Mouse (Mus musculus) embryonic facial prominence, embryonic 10.5 days (tissue): ENCODE data around the gene Gabrb1. TPM values are rescaled to one million over a fixed set of nuclear protein-coding genes. Genes with fewer than 3 reads are reported as not detected.

Source experiments
- DNase-seq: peaks from one replicate; pipeline ENCODE4 v3.0.0-alpha.2; 2017; ENCODE audit warnings: low spot score
- H3K27ac ChIP-seq: fragments of 300-500 bp; sonication (generic); replicated peaks from 2 replicates; pipeline ENCODE4 v1.5.1; 2016; ENCODE audit warnings: mild to moderate bottlenecking
- H3K27me3 ChIP-seq: fragments of 300-500 bp; sonication (generic); replicated peaks from 2 replicates; pipeline ENCODE4 v1.6.1; 2016; ENCODE audit warnings: low read depth, mild to moderate bottlenecking; ENCODE audit not compliant: poor library complexity, severe bottlenecking
- H3K36me3 ChIP-seq: fragments of 300-500 bp; sonication (generic); replicated peaks from 2 replicates; pipeline ENCODE4 v1.6.1; 2016; ENCODE audit warnings: mild to moderate bottlenecking, moderate library complexity
- H3K4me1 ChIP-seq: fragments of 300-500 bp; sonication (generic); 2 replicates; pipeline ENCODE4 v1.6.1; 2016
- H3K4me3 ChIP-seq: fragments of 300-500 bp; sonication (generic); 2 replicates; pipeline ENCODE4 v1.5.1; 2016; ENCODE audit warnings: mild to moderate bottlenecking, moderate library complexity
- H3K9me3 ChIP-seq: fragments of 300-500 bp; sonication (generic); 2 replicates; pipeline ENCODE4 v1.6.1; 2016; ENCODE audit warnings: mild to moderate bottlenecking
- WGBS: fragments of 180-500 bp; shearing (Covaris S2); methylation state at CpG from one replicate; pipeline ENCODE4 v1.1.7; 2016; 5-methylcytosine and 5-hydroxymethylcytosine counted together
- polyA plus RNA-seq: library from polyadenylated mRNA; unstranded; fragments of >200 nt; fragmentation: Nextera tagmentation; extraction: Ambion mirVana; gene quantifications from 2 replicates; pipeline ENCODE4 v1.2.1, GENCODE M21; 2016

The Gabrb1 gene
- polyA plus RNA-seq, 1 experiment from 2014 or later: 0.12 TPM

DNA sequence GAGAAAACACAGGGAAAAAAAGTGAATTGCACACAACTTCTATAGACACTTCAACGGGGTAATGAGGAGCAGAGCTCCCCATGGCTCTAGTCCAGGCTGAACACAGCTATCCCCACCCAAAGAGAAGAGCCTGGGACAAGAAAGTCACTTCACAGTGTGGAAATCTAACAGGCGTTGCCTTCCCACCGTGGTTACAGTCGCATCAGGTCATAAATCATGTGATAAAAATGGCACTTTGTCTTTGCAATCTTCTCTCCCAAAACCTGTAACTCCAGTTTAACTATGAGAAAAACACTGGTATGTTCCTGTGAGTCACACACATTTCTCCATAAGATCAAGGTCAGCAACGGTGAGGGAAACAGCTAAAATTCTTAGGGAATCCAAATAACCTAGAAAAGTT, 498.7 kb downstream of the Gabrb1 start:
- Histone ChIP-seq H3K4me3 (no peak overlapping the region), H3K9me3 (no peaks in the 10 kb centered on the region), H3K36me3 (peaks cover 65% of the 10 kb centered on the region), H3K27me3 (no peaks in the 10 kb centered on the region), H3K27ac (no peak overlapping the region), H3K4me1 (no peaks in the 10 kb centered on the region)
- no peak for DNase-seq
- WGBS: 94% methylated on average over 5 of the region's 5 CpGs

DNA sequence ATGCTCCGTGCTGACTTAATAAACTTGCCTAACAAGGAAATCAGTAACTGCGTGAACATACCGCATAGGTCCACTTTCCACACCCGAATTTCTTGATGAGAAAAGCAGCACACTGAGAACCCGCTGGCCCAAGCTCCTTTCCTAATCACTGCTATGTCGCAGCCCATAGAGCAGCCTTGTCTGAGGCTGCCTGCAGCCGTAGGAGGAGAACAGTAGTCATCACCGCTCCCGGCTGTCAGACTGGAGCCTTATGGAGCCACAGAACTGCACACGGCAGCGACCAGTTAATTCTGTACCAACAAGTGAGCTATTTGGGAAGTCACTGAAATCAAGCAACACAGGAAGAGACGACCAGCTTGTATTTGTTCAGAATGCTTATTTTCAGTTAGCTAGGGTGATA, 500.8 kb downstream of the Gabrb1 start:
- Histone ChIP-seq H3K27me3 (no peaks in the 10 kb centered on the region), H3K4me3 (no peak overlapping the region), H3K36me3 (peaks cover 82% of the 10 kb centered on the region), H3K9me3 (no peaks in the 10 kb centered on the region), H3K27ac (no peak overlapping the region), H3K4me1 (no peaks in the 10 kb centered on the region)
- no peak for DNase-seq
- 91% methylated on average over 12 of the region's 12 CpGs for WGBS

DNA sequence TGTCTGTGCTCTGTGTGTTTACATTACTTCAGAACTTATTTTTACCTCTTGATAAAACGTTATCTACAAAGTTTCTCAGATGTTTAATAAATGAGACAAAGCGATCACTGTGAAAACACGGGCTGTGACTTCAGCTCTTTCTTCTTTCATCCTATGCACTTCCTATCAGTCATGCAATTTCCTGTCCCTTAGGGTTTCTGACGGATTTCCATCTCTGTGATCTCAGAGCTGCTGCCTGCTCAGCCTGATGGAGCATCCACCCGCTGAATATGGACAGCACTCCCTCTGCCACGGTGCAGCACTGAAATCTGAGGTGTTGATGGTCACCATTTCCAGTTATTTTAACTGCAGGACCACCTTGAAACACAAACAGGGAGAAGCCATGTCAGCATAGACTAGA, 501.6 kb downstream of the Gabrb1 start:
- Histone ChIP-seq H3K9me3 (no peaks in the 10 kb centered on the region), H3K27me3 (no peaks in the 10 kb centered on the region), H3K4me1 (no peaks in the 10 kb centered on the region), H3K27ac (no peak overlapping the region), H3K36me3 (peaks cover 88% of the 10 kb centered on the region), H3K4me3 (no peak overlapping the region)
- DNase-seq: no peak
- WGBS: 85% methylated on average over 6 of the region's 6 CpGs

DNA sequence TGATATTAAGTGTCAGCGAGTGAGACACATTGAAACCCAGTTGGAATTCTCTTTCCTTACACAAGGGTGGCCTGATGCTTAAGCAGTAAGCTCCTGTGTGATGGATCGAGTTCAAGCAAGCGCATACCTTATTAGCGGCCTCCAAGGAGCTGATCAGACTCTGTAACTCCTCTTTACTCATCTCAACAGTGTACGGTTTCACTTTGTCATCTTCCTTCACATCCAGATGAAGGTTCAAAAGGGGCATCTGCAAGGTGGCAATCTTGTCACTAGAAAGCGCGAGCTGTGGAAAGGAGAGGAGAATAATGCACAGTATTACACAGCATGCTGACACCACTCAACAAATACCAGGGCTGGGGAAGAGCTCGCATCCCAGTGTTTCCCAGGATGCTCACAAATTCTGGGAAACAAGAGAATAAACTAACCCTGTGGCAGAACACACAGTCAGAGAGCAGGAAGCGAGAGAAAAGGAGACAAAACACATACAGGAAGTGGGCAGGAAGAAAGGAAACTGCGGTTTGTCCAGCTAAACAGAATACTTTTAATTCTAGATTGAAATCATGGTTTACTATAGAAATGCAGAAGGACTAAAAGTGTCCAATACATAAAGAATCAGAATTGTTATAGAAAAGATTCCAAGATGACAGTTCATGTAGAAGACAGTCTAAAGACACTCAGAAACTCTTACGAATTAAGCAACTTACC, 503.0 kb downstream of the Gabrb1 start:
- Histone ChIP-seq H3K27me3 (no peaks in the 10 kb centered on the region), H3K9me3 (no peaks in the 10 kb centered on the region), H3K4me3 (no peak overlapping the region), H3K4me1 (no peaks in the 10 kb centered on the region), H3K36me3 (peaks cover 78% of the 10 kb centered on the region), H3K27ac (no peak overlapping the region)
- no peak for DNase-seq
- 92% methylated on average over 11 of the region's 11 CpGs for WGBS

DNA sequence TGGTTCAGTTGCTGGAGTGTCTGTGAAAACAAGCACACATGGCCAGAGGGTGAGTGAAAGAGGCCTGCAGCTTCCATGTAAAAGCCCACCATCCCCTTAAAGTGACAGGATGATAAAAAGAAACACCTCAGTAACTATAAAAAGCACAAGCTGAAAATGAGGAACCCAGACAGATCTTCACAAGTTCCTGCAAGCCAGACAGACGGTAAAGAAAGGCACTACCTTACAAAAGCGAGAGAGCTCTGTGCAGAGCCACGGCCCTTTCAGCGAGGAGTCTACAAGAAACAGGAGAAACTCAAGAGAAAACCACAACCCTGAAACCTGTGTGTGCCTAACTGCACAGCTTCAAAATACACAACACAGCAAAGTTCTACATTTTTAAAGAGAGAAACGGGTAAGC, 504.9 kb downstream of the Gabrb1 start:
- Histone ChIP-seq H3K27me3 (no peaks in the 10 kb centered on the region), H3K9me3 (no peaks in the 10 kb centered on the region), H3K27ac (no peak overlapping the region), H3K4me1 (peaks cover 13% of the 10 kb centered on the region), H3K4me3 (no peak overlapping the region), H3K36me3 (peaks cover 60% of the 10 kb centered on the region)
- no peak for DNase-seq
- 92% methylated on average over 5 of the region's 5 CpGs for WGBS

DNA sequence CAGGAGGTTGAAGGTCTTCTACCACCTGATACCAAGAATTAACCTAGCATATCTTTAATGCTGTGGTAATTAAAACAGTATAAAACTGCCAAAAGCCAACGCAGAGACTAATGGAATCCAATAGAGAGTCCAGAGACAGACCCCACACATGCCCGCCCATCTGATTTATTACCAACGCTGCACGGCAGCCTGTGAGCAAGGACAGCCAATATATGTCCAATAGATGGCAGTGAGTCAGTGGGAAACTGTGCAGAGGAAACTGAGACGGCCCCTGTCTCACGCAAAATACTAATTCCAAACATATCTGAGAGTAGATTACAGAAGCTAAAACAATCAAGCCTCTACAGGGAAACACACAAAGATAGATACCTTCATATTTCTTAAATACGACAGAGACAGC, 506.5 kb downstream of the Gabrb1 start:
- Histone ChIP-seq H3K4me1 (peaks cover 13% of the 10 kb centered on the region), H3K9me3 (no peaks in the 10 kb centered on the region), H3K27me3 (no peaks in the 10 kb centered on the region), H3K36me3 (peaks cover 46% of the 10 kb centered on the region), H3K4me3 (no peak overlapping the region), H3K27ac (no peak overlapping the region)
- no peak for DNase-seq
- 90% methylated on average over 7 of the region's 7 CpGs for WGBS

DNA sequence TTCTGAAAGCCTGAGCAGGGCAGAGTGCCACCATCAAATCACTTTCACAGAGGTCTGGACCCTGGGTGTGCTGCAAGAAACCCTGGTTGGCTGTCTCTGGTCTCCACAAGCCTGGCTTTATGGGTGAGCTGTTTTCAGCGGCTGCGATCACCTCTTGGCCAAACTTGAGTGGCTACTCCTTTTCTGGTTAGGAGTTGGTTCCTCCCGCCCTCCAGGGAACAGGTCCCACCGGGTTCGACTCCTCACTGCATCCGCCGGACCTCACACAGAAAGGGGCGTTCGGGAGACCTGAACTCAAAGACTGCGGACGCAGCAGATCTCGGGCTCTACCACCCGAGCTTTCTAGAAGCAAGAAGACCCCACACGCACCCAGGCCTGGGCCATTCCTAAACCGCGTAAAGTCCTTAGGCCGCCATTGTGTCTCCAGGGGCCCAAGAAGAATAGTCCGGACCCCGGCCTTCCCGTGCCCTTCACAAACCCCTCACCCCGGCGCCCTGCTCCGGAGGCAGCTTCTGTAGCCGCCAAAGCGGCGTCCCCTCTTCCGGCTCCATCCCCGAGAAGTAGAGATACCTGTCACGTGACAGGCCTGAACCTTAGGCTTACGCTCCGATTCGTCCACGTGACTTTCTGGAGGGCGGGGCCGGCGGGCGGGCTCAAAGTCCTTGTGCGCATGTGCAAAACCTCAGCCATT, 509.8 kb downstream of the Gabrb1 start, which contains the start of gene Commd8:
TSS of gene Commd8 (minus strand) at position 596 of the 691 bp plus-strand sequence.
- no peaks in the 10 kb centered on the region for H3K9me3 ChIP-seq
- H3K4me1 ChIP-seq: peaks cover 13% of the 10 kb centered on the region
- peaks cover 14% of the 10 kb centered on the region for H3K36me3 ChIP-seq
- DNase-seq: peak; percentile 96
- peak within 1 kb of the TSS; percentile 73 for H3K4me3 ChIP-seq
- WGBS: under 1% methylated on average over 38 of the region's 38 CpGs
- no peaks in the 10 kb centered on the region for H3K27me3 ChIP-seq
- peak within 1 kb of the TSS; percentile 91 for H3K27ac ChIP-seq

DNA sequence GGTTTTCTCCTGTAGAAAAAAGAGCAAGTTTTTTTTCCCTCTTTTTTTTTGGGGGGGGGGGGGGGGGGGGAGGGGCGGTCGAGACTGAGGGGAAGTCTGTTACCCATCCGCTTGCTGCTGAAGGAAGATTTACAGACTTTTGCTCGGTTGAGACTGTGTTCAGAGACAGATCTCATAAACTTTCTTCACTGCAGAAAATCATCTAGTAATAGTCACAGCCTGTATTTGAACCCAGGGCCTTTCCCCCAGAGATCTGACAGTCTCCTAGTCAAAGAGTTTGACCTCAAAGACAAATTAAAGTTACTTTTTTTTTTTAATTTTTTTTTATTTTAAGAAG, 510.3 kb downstream of the Gabrb1 start:
- Histone ChIP-seq H3K27ac (peak overlapping the region; percentile 91), H3K9me3 (no peaks in the 10 kb centered on the region), H3K36me3 (peaks cover 8% of the 10 kb centered on the region), H3K4me1 (peaks cover 13% of the 10 kb centered on the region), H3K27me3 (no peaks in the 10 kb centered on the region), H3K4me3 (peak overlapping the region; percentile 73)
- WGBS: 0% methylated on average over 4 of the region's 4 CpGs
- no peak for DNase-seq

DNA sequence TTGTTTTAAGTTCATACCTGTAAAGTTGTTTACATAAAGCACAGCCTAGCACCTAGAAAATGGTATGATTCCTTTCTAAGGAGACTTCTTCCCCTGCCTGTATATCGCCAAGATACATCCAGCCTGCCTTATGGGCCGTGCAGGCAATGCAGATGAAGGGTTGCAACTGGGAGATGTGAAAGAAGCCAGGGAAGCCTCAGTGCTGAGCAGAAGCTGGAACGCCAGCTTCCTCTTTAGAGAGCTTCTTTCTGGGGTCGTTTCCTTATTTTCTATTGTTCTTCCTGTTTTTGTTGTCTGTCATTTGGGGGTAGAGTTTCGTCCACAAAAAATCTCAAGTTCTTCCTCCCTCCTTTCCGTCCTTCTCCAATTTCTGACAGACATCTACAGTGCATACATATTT, 512.2 kb downstream of the Gabrb1 start:
- no peak overlapping the region for H3K4me3 ChIP-seq
- WGBS: 68% methylated on average over 6 of the region's 6 CpGs
- no peak for DNase-seq

DNA sequence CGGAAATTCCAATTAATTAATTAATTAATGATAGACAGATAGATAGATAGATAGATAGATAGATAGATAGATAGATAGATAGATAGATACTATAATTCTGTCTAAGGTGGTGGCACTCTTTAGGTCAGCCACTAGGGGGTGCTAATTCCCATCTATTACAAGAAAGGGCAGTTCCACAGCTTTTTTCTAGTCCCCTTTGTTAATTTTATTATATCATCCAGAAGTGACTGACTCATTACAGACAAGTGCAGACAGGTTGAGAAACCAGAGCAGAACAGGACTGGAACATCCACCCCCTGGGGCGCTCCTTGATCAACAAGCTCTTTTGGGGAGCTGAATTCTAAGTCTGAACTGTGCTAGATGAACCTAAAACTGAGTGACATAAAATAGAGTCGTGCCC, 514.8 kb downstream of the Gabrb1 start:
- WGBS: 35% methylated on average over 3 of the region's 3 CpGs
- H3K36me3 ChIP-seq: no peaks in the 10 kb centered on the region

More for the DNA sequence above, 512.2 kb downstream of the Gabrb1 start:
- peaks cover 22% of the 10 kb centered on the region for H3K4me1 ChIP-seq
- H3K9me3 ChIP-seq: no peaks in the 10 kb centered on the region
- no peaks in the 10 kb centered on the region for H3K27me3 ChIP-seq
- H3K36me3 ChIP-seq: no peaks in the 10 kb centered on the region
- no peak overlapping the region for H3K27ac ChIP-seq

DNA sequence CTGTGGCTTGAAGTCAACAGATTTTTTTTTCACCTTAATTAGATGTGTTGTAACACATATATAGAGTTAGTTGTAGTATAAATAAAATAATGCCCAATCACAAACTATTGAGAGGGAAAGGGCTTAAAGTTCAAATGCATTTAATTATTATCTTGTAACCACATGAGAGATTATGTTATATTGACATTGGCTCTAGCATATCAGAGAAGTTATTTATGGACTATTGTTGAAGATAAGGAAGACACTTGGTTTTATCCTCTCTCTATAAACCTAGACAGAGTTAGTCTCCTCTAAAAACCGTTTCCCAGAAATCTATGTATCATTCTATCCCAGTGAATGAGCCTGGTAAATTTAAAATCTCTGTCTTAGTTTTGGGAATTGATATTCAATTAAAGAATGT, 515.6 kb downstream of the Gabrb1 start:
- Histone ChIP-seq H3K4me1 (peaks cover 22% of the 10 kb centered on the region), H3K27ac (no peak overlapping the region), H3K9me3 (no peaks in the 10 kb centered on the region), H3K4me3 (no peak overlapping the region), H3K36me3 (no peaks in the 10 kb centered on the region), H3K27me3 (no peaks in the 10 kb centered on the region)
- no peak for DNase-seq
- 84% methylated on average over 1 of the region's 1 CpGs for WGBS

More for the DNA sequence above, 514.8 kb downstream of the Gabrb1 start:
- Histone ChIP-seq H3K4me1 (peaks cover 22% of the 10 kb centered on the region), H3K27ac (no peak overlapping the region), H3K27me3 (no peaks in the 10 kb centered on the region), H3K9me3 (no peaks in the 10 kb centered on the region), H3K4me3 (no peak overlapping the region)
- peak; percentile 31 for DNase-seq

DNA sequence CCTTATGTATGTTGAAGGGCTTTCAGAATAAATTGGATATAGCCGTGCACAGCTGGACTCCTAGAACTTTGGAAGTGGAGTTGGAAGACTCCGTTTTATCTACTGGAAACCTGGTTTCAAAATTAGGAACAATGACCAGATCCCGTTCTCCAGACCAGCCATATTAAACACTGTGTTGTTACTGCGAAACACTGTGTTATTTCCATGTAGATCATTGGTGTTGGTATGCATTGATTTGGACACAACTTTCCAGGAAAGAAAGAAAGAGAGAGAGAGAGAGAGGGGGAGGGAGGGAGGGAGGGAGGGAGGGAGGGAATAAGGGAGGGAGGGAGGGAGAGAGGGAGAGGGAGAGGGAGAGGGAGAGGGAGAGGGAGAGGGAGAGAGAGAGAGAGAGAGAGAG, 517.1 kb downstream of the Gabrb1 start:
- no peaks in the 10 kb centered on the region for H3K27me3 ChIP-seq
- H3K4me1 ChIP-seq: peaks cover 25% of the 10 kb centered on the region
- WGBS: 69% methylated on average over 4 of the region's 4 CpGs
- peak overlapping the region; percentile 70 for H3K27ac ChIP-seq
- 0 out of 2 replicates have a peak overlapping the region, but pooled peaks have one; percentile 23 for H3K4me3 ChIP-seq
- no peak for DNase-seq
- no peaks in the 10 kb centered on the region for H3K9me3 ChIP-seq
- H3K36me3 ChIP-seq: no peaks in the 10 kb centered on the region

DNA sequence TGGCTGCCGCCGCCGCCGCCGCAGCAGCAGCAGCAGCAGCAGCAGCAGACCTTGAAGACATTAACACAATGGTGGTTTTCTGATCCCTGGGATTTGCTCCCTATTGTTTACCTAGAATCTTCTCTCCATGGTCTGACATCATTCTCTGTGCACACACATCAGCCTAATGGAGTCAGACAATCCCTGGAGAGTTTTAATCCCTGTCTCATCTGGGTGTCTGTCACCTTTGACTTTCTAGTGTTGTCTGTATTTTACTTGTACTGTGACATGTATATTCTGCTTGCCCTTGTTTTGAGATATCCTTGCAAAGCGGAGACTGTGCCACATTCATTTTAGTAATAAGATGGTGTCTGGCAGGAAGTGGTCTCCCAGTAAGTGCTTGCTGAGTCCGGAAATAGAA, 517.6 kb downstream of the Gabrb1 start:
- peak overlapping the region; percentile 70 for H3K27ac ChIP-seq
- DNase-seq: peak; percentile 32

More for the DNA sequence above, 517.6 kb downstream of the Gabrb1 start:
- Histone ChIP-seq H3K36me3 (no peaks in the 10 kb centered on the region), H3K4me3 (0 out of 2 replicates have a peak overlapping the region, but pooled peaks have one; percentile 23), H3K9me3 (no peaks in the 10 kb centered on the region), H3K4me1 (peaks cover 25% of the 10 kb centered on the region), H3K27me3 (no peaks in the 10 kb centered on the region)
- WGBS: 19% methylated on average over 7 of the region's 7 CpGs
